ENCODE assay signal across 21 mouse cellular contexts in the genomic region with DNA sequence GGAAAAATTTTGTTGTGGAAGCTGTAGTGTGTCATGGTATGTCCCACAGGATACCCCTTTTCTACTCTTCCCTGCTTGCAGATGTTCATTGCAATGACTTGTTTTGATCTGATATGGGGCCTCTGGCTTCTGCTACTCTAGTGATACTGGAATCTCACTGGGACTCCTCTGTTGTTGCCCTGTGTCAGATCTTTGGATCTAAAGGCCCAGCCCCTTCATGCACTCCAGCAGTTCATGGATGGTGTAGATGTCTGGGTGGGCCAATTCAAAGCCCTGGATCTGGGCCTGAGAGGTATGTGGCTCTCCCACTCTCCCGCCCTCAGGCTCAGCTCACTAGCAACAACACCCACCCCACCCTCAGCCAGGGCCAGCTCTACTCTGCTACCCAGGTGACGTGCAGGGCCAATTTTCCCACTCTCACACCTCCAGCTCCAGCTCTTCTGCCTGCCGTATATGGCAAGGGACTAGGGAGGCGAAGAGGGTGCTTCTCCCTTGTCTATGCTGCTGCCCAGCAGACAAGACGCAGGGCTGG. TPM values are rescaled to one million over a fixed set of nuclear protein-coding genes. Genes with fewer than 3 reads are reported as not detected.
A peak's percentile ranks its signal among the peaks of the same experiment; 100 is the strongest.
DNase-seq lines count a peak whose midpoint lies in the region; ATAC-seq and TF ChIP-seq lines count a peak whose summit lies in the region.
"Had no signal": no experiment of that assay in that cellular context is flagged by ENCODE, and none has a peak within 500 bp of the region (broad histone marks: within the 10 kb centered on the region; RNA-seq: fewer than 3 reads in every experiment).

No protein-coding gene starts in this region.

- no peaks in the 10 kb centered on the region; the same call in 1 of the 2 replicates for H3K36me3 ChIP-seq in limb, embryonic 11.5 days (ENCODE audit: control insufficient read depth, insufficient read depth, low read length)
- peaks cover 43% of the 10 kb centered on the region for H3K36me3 ChIP-seq in limb, embryonic 10.5 days
- no peaks in the 10 kb centered on the region for H3K36me3 ChIP-seq in midbrain, embryonic 15.5 days (replicated peaks)
- no peaks in the 10 kb centered on the region for H3K36me3 ChIP-seq in midbrain, embryonic 11.5 days (ENCODE audit: control insufficient read depth, insufficient read depth, low read length)
- no peaks in the 10 kb centered on the region for H3K36me3 ChIP-seq in stomach, postnatal 0 days (ENCODE audit: control insufficient read depth, insufficient read depth, low read length)

- H3K4me3 ChIP-seq in limb, embryonic 11.5 days (ENCODE audit: low read depth, low read length) = no peak overlapping the region
- H3K4me3 ChIP-seq in limb, embryonic 10.5 days = no peak overlapping the region
- H3K4me3 ChIP-seq in midbrain, embryonic 15.5 days = no peak overlapping the region
- H3K4me3 ChIP-seq in midbrain, embryonic 11.5 days (ENCODE audit: low read depth, low read length) = no peak overlapping the region
- no peak overlapping the region for H3K4me3 ChIP-seq in stomach, postnatal 0 days (ENCODE audit: low read depth, low read length)
- H3K4me3 ChIP-seq: layer of hippocampus, adult 2 months; limb, embryonic 12.5 days had no signal

- intact Hi-C loops in heart, postnatal 14 days (cut with DNase I) = no loop called here

- no peaks in the 10 kb centered on the region for H3K9me3 ChIP-seq in limb, embryonic 11.5 days (ENCODE audit: control insufficient read depth, low read length)
- H3K9me3 ChIP-seq in limb, embryonic 10.5 days (replicated peaks) = no peaks in the 10 kb centered on the region
- H3K9me3 ChIP-seq in midbrain, embryonic 15.5 days = no peaks in the 10 kb centered on the region
- H3K9me3 ChIP-seq in midbrain, embryonic 11.5 days (ENCODE audit: control insufficient read depth, low read length) = no peaks in the 10 kb centered on the region
- no peaks in the 10 kb centered on the region for H3K9me3 ChIP-seq in stomach, postnatal 0 days (ENCODE audit: control insufficient read depth, low read length)
- H3K9me3 ChIP-seq: limb, embryonic 12.5 days had no signal

- H3K27me3 ChIP-seq in limb, embryonic 11.5 days (ENCODE audit: control insufficient read depth, insufficient read depth, low read length) = no peaks in the 10 kb centered on the region
- H3K27me3 ChIP-seq in limb, embryonic 10.5 days (ENCODE audit: low read depth, poor library complexity, severe bottlenecking) = no peaks in the 10 kb centered on the region
- H3K27me3 ChIP-seq in midbrain, embryonic 15.5 days (replicated peaks) = no peaks in the 10 kb centered on the region
- H3K27me3 ChIP-seq in midbrain, embryonic 11.5 days (ENCODE audit: control insufficient read depth, insufficient read depth, low read length) = no peaks in the 10 kb centered on the region
- no peaks in the 10 kb centered on the region for H3K27me3 ChIP-seq in stomach, postnatal 0 days (ENCODE audit: control insufficient read depth, insufficient read depth, low read length)
- H3K27me3 ChIP-seq: limb, embryonic 12.5 days had no signal

- no peaks in the 10 kb centered on the region for H3K4me1 ChIP-seq in limb, embryonic 11.5 days (ENCODE audit: control insufficient read depth, insufficient read depth, low read length)
- H3K4me1 ChIP-seq in limb, embryonic 10.5 days = no peaks in the 10 kb centered on the region
- no peaks in the 10 kb centered on the region for H3K4me1 ChIP-seq in midbrain, embryonic 15.5 days
- no peaks in the 10 kb centered on the region for H3K4me1 ChIP-seq in midbrain, embryonic 11.5 days (ENCODE audit: control insufficient read depth, insufficient read depth, low read length)
- no peaks in the 10 kb centered on the region for H3K4me1 ChIP-seq in stomach, postnatal 0 days (replicated peaks; ENCODE audit: control insufficient read depth, insufficient read depth)
- H3K4me1 ChIP-seq: limb, embryonic 12.5 days had no signal

- H3K4me2 ChIP-seq in limb, embryonic 11.5 days (ENCODE audit: low read depth, severe bottlenecking) = no peak overlapping the region
- no peak overlapping the region for H3K4me2 ChIP-seq in midbrain, embryonic 15.5 days
- no peak overlapping the region for H3K4me2 ChIP-seq in midbrain, embryonic 11.5 days
- H3K4me2 ChIP-seq in stomach, postnatal 0 days (replicated peaks; ENCODE audit: low read depth) = no peak overlapping the region
- H3K4me2 ChIP-seq: limb, embryonic 12.5 days had no signal

- 95% methylated on average over 5 of the region's 5 CpGs for WGBS in limb, embryonic 11.5 days
- WGBS in limb, embryonic 10.5 days = 90% methylated on average over 5 of the region's 5 CpGs
- WGBS in midbrain, embryonic 15.5 days = 98% methylated on average over 5 of the region's 5 CpGs
- WGBS in midbrain, embryonic 11.5 days = 90% methylated on average over 5 of the region's 5 CpGs
- WGBS in stomach, postnatal 0 days = 94% methylated on average over 5 of the region's 5 CpGs

- peak; percentile 86 for DNase-seq in heart, adult 11 months
- DNase-seq in heart, postnatal 14 days = no peak
- no peak for DNase-seq in limb, embryonic 11.5 days (ENCODE audit: low spot score)
- DNase-seq in limb, embryonic 10.5 days (ENCODE audit: low spot score) = no peak
- DNase-seq in midbrain, embryonic 11.5 days (ENCODE audit: low spot score, missing footprints) = no peak
- no peak for DNase-seq in stomach, postnatal 0 days (ENCODE audit: low spot score)
- DNase-seq: cerebellum, adult 11 months; cerebellum, adult 9-11 months; gastrocnemius, postnatal 36 days; heart, postnatal 36 days; kidney, adult 8-10 months; kidney, postnatal 14 days; lung, adult 18-20 months; lung, postnatal 36 days; retina, postnatal 1 day; right cerebral cortex, postnatal 25 days; spleen, adult 18-20 months; thymus, postnatal 14 days had no signal

- H3K9ac ChIP-seq in limb, embryonic 11.5 days (ENCODE audit: low read length) = no peak overlapping the region
- H3K9ac ChIP-seq in midbrain, embryonic 15.5 days = no peak overlapping the region
- H3K9ac ChIP-seq in midbrain, embryonic 11.5 days (ENCODE audit: low read length) = no peak overlapping the region
- no peak overlapping the region for H3K9ac ChIP-seq in stomach, postnatal 0 days (ENCODE audit: low read length)
- H3K9ac ChIP-seq: limb, embryonic 12.5 days had no signal

- peak; percentile 39; the same call in 1 of the 2 replicates for ATAC-seq in limb, embryonic 11.5 days (ENCODE audit: insufficient number of reproducible peaks, low FRiP score, low TSS enrichment, low read depth)
- peak; percentile 4; the same call in 1 of the 2 replicates for ATAC-seq in midbrain, embryonic 15.5 days (replicated peaks)
- ATAC-seq in midbrain, embryonic 11.5 days (ENCODE audit: low FRiP score) = no peak
- ATAC-seq in stomach, postnatal 0 days (ENCODE audit: low FRiP score, low TSS enrichment) = 0 out of 2 replicates have a peak, but pooled peaks have one; percentile 12

- TF ChIP-seq CTCF in stomach, postnatal 0 days (IDR thresholded peaks at IDR 0.05; ENCODE audit: low read depth) = no peak

- no peak for TF ChIP-seq EP300 in stomach, postnatal 0 days (optimal IDR thresholded peaks at IDR 0.05)

- no peak overlapping the region for H3K27ac ChIP-seq in limb, embryonic 11.5 days (replicated peaks; ENCODE audit: low read depth, low read length)
- H3K27ac ChIP-seq in limb, embryonic 10.5 days = no peak overlapping the region
- H3K27ac ChIP-seq in midbrain, embryonic 15.5 days = no peak overlapping the region
- H3K27ac ChIP-seq in midbrain, embryonic 11.5 days (ENCODE audit: low read depth, low read length) = no peak overlapping the region
- H3K27ac ChIP-seq in stomach, postnatal 0 days (replicated peaks) = no peak overlapping the region
- H3K27ac ChIP-seq: layer of hippocampus, adult 2 months; limb, embryonic 12.5 days had no signal

RNA-seq across cellular contexts. Expression of a gene that starts 13.8 kb away (rescaled TPM):
- total RNA-seq in heart, postnatal 14 days (2021) = 10 to 100 TPM; 97.4 to 99.6 TPM
- polyA plus RNA-seq in limb, embryonic 11.5 days (2014; fragmentation: Nextera tagmentation; extraction: Ambion mirVana) = 59.9 and 64.1 TPM in 2 replicates
- 57.6 and 60.8 TPM in 2 replicates for polyA plus RNA-seq in limb, embryonic 10.5 days (2016; fragmentation: Nextera tagmentation; extraction: Ambion mirVana)
- 29.3 and 35.4 TPM in 2 replicates for polyA plus RNA-seq in midbrain, embryonic 15.5 days (2015; fragmentation: Nextera tagmentation; extraction: Ambion mirVana)
- 57.4 and 58.3 TPM in 2 replicates for polyA plus RNA-seq in midbrain, embryonic 11.5 days (2014; fragmentation: Nextera tagmentation; extraction: Ambion mirVana)
- 33.1 and 36.2 TPM in 2 replicates for polyA plus RNA-seq in stomach, postnatal 0 days (2015; fragmentation: Nextera tagmentation; extraction: Ambion mirVana)
